Mouse (Mus musculus): ENCODE data around the gene Insl3.

GRCm38 (mm10) chr8:71670198-71670597 is 18.8 kb upstream of the Insl3 start:
- TF ChIP-seq POLR2A (IDR thresholded peaks at IDR 0.05; ENCODE audit: extremely low read depth, insufficient read depth, low read length) (no peak), CTCF (IDR thresholded peaks at IDR 0.05; ENCODE audit: low read depth, low read length) (no peak)
